Mouse (Mus musculus) left cerebral cortex, adult 2 months (tissue): Measurements from ENCODE around the gene Snai1. TPM values are rescaled to one million over a fixed set of nuclear protein-coding genes. Genes with fewer than 3 reads are reported as not detected.
A peak's percentile ranks its signal among the peaks of the same experiment; 100 is the strongest.

Source experiments
- DNase-seq, 2 experiments: peaks; one replicate each; pipeline ENCODE4 v3.0.0; 2021 to 2022; ENCODE audit warnings: low spot score in 2 of 2, mixed read lengths in 1 of 2; ENCODE audit errors: extremely low spot score in 1 of 2
- H3K27ac ChIP-seq: fragments of 200-600 bp; 2 replicates; pipeline ENCODE4 v1.8.1; 2022
- H3K4me3 ChIP-seq: fragments of 200-600 bp; 2 replicates; pipeline ENCODE4 v1.8.1; 2022
- CTCF ChIP-seq: fragments of 200-600 bp; IDR thresholded peaks from 2 replicates; pipeline ENCODE4 v1.8.1; 2022; ENCODE audit warnings: antibody characterized with exemption, mild to moderate bottlenecking, moderate library complexity
- intact Hi-C: fragments of 180-260 bp; cut with DNase I; formaldehyde crosslinking; loops from one replicate; pipeline ENCODE4 v1.15.1; 2025
- total RNA-seq, 2 experiments: library from RNA; stranded (reverse); gene quantifications; 2 replicates each; pipeline ENCODE4 v1.2.3; 2021

The Snai1 gene
- total RNA-seq, 2 experiments from 2014 or later, result 0.56 to 0.70 TPM

- intact Hi-C loops, result no loop called here
- H3K4me3 ChIP-seq, result no peak overlapping the region
- no peak for TF ChIP-seq CTCF
- no peak overlapping the region for H3K27ac ChIP-seq
- DNase-seq, result no peak
These were observed 38.2 kb downstream of the Snai1 start for GRCm38 (mm10) chr2:167576121-167576620.

DNA sequence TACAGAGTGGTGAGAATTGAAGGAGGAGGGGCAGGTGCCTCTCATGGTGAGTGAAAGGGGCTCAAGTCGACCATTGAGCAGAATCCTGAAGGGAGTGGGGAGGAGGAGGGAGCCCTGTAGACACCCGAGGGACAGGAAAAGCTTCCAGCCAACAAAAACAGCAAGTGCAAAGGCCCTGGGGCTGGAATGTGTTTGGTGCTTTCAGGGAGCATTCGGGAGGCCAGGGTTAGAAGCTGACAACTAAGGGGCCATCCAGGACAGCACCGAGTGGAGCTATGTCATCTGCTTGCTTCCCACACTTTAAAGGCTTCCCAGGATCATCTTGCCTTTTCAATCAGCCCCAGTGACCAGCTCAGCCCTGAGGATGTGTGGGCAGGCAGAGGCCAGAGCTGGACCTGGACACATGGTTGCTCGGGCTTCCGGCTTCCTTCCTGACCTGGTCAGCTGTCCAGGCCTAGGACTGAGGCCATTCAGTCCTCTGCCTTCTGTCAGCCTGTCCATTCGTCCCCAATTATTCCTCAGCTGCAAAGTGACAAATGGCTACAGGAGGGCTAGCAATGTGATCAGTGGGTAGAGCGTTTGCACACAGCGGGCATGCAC, 39.3 kb downstream of the Snai1 start:
- no peak for DNase-seq
- no peak for TF ChIP-seq CTCF
- intact Hi-C loops, result no loop called here

GRCm38 (mm10) chr2:167578521-167578920, 40.5 kb downstream of the Snai1 start:
- TF ChIP-seq CTCF, result no peak
- no peak for DNase-seq
- no peak overlapping the region for H3K27ac ChIP-seq
- intact Hi-C loops, result no loop called here
- H3K4me3 ChIP-seq, result no peak overlapping the region

More for the DNA sequence above, 39.3 kb downstream of the Snai1 start:
- H3K4me3 ChIP-seq, result no peak overlapping the region
- H3K27ac ChIP-seq, result no peak overlapping the region

GRCm38 (mm10) chr2:167583161-167583952, 45.4 kb downstream of the Snai1 start:
- TF ChIP-seq CTCF, result no peak
- intact Hi-C loops, result no loop called here
- no peak overlapping the region for H3K27ac ChIP-seq
- DNase-seq, result no peak
- no peak overlapping the region for H3K4me3 ChIP-seq

DNA sequence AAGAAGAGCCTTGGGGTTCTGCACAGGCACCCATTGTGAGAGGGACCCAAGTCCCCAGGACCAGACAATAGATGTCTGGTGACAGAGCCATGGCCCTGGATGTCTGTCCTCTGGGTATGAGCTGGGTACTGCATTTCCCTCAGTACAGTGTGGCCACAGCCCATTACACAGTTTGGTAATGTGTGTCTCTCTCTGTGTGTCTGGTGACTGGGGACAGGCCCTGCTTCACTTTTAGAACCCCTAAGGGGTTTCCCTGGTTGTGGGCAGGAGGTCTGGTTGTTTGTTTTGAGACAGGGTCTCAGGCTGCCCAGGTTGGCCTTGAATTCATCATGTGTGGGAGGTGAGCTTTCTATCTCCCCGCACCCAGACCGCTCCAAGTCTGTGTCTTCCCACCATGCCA, 47.3 kb downstream of the Snai1 start:
- intact Hi-C loops, result no loop called here
- DNase-seq, result no peak
- Histone ChIP-seq H3K27ac (no peak overlapping the region), H3K4me3 (no peak overlapping the region)
- no peak for TF ChIP-seq CTCF

DNA sequence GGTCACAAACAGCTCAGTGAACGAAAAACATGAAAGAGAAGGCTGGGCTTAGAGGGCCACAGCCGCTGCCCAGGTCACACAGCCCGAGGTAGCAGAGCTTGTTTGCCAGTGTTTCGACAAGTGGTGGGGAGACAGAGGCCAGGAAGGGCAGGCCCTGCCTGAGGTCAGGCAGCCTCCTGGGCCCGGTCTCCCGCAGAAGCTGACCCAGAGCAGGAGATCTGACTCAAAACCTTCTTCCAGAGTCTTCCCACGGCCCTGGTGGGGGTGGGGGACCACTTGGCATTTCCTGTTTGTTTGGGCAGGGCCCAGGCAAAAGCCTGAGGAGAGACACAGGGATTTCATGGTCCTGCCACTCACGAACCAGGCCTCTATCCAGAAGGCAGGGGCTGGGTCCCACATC, 48.0 kb downstream of the Snai1 start:
- no peak for DNase-seq
- Histone ChIP-seq H3K27ac (no peak overlapping the region), H3K4me3 (no peak overlapping the region)
- intact Hi-C loops, result no loop called here
- TF ChIP-seq CTCF, result no peak

GRCm38 (mm10) chr2:167586976-167587375, 49.0 kb downstream of the Snai1 start:
- no peak for TF ChIP-seq CTCF
- Histone ChIP-seq H3K27ac (no peak overlapping the region), H3K4me3 (no peak overlapping the region)
- no peak for DNase-seq
- intact Hi-C loops, result no loop called here

DNA sequence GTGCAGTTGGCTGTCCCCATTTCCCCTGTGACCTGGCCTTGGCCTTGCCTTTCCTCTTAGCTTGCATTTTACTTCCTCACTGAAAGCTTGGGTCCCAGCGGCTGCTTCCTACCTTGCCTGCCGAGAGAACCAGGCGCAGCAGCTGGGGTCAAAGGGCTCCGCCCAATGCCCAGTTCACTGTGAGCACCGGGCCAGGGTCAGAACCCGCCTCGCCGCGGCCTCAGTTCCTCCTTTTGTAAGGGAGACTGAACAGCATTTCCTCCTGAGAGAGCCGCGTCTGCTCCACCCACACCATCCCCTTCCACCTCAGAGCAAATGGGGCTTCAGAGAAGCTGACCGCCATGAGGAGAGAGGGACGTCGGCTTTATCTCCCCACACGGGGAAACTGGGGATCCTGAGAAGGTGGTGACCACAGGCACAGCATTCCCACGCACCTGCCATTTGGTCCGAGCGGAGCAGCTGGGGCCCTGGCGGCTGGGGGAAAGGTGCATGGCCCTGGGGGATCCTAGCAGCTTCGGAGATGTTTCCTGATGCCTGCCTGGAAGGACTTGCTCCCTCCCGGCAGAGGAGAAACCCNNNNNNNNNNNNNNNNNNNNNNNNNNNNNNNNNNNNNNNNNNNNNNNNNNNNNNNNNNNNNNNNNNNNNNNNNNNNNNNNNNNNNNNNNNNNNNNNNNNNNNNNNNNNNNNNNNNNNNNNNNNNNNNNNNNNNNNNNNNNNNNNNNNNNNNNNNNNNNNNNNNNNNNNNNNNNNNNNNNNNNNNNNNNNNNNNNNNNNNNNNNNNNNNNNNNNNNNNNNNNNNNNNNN, 51.0 kb downstream of the Snai1 start:
- no peak for TF ChIP-seq CTCF
- intact Hi-C loops, result no loop called here
- peak overlapping the region; percentile 70 for H3K27ac ChIP-seq
- DNase-seq, result no peak
- peak overlapping the region; percentile 37 for H3K4me3 ChIP-seq

Other genes with a start within 250 kb of the Snai1 start
- 10 to 100 TPM; 49.7 to 50.2 TPM for gene B4galt5, start 189.0 kb upstream of the Snai1 start, total RNA-seq
- gene Slc9a8, start 116.5 kb upstream of the Snai1 start, total RNA-seq, result 10 to 100 TPM; 31.1 to 34.4 TPM
- gene Rnf114, start 45.5 kb upstream of the Snai1 start, total RNA-seq, result 10 to 100 TPM; 54.9 to 57.3 TPM
- 10 to 100 TPM; 78.0 to 79.1 TPM for gene Spata2, start 45.3 kb upstream of the Snai1 start, total RNA-seq
- 100 to 1,000 TPM; 244 to 274 TPM for gene Ube2v1, start 93.9 kb downstream of the Snai1 start, total RNA-seq
- gene Gm20431, start 123.3 kb downstream of the Snai1 start, total RNA-seq, result 10 to 100 TPM; 29.1 to 38.0 TPM
- 10 to 100 TPM; 15.1 to 19.2 TPM for gene Cebpb, start 150.7 kb downstream of the Snai1 start, total RNA-seq
- gene Tmem189, start 151.6 kb downstream of the Snai1 start, total RNA-seq, result 10 to 100 TPM; 42.3 to 43.0 TPM